Mouse (Mus musculus): ENCODE measurements at regions not wholly inside any gene's neighbourhood (a gene's known extent, or its start where the extent isn't known, plus 50 kb on each side); places are given as distances from the start of the nearest gene placed in this dataset.
A peak's percentile ranks its signal among the peaks of the same experiment; 100 is the strongest.
"Not testable (repeated sequence)": the region's sequence is repeated elsewhere in the genome, so short reads cannot be mapped to it uniquely, and the experiment has no call there.

- DNase-seq (ENCODE audit: inconsistent ontology term), result not testable (repeated sequence)
These were observed 70.5 kb upstream of the Rad23b start for GRCm38 (mm10) chr4:55279351-55279750.

GRCm38 (mm10) chr4:55280706-55281105, 69.1 kb upstream of the Rad23b start:
- DNase-seq (ENCODE audit: inconsistent ontology term), result no peak

DNA sequence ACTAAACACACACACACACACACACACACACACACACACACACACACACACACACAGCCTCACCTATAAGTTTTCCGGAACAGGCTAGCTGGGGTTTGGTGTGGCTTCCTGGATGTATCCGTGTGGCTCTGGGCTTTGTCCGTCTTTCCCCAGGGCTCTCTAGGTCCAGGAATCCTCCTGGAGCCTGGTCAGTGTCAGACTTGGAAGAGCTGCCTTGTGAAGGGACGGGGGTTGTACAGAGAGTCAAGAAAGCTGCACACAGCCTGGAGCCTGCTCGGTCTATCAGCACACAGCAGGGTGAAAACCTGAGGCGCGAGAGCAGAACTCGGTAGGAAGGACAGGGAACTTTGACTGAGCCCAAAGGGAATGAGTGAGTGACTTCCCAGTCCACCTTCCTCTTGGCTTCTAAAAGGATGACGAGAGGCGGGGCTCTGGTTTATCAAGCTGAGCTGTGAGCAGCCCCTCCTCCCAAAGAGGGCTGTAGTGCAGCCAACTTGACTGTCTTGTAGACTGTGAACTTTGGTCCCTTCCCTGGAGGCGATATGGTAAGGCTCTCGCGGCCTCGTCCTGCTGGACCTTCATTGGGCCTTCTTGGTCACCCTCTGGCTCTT, 68.3 kb upstream of the Rad23b start:
- no peak for DNase-seq (ENCODE audit: inconsistent ontology term)

- no peak for DNase-seq (ENCODE audit: inconsistent ontology term)
These were observed 67.4 kb upstream of the Rad23b start for GRCm38 (mm10) chr4:55282474-55282873.

DNA sequence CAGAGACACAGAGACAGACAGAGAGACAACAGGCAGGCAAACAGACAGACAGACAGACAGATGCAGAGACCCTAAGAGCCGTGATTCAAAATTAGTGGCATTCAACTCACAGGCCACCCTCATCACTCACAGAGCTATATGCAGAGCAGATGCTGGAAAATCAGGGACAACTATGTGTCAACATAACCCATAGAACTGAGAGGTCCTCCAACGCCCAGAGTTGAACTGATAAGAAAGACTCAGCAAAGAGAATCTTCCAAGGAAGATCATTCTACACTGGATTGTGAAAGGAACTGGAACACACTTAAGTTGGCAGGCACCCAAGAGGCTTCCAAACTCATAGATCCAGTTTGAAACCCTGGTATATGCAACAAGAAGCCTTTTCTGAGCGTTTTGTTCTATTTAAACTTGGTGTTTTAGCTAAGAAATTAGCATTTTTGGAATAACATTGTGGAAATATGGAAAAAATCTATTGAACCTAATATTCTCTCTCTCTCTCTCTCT, 65.1 kb upstream of the Rad23b start:
- no peak for DNase-seq (ENCODE audit: inconsistent ontology term)

GRCm38 (mm10) chr4:55285641-55286040, 64.2 kb upstream of the Rad23b start:
- DNase-seq (ENCODE audit: inconsistent ontology term), result peak; percentile 84

- DNase-seq (ENCODE audit: inconsistent ontology term), result no peak
These were observed 61.4 kb upstream of the Rad23b start for GRCm38 (mm10) chr4:55288456-55288855.

DNA sequence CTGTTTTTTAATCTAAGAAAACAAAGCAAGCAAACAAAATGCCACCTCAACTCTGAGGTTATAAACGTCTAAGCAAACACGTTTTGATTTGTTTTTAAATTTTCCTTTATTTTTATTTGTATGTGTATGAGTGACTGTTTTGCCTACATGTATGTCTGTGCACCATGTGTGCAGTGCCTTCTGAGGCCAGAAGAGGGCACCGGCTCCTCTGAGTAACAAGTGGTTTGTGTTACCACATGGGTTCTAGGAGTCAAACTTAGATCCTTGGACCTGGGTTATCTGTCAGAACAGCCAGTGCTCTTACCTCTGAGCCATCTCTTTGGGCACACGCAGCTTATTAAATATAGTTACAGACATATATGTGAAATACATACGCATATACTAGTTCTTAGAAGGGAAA, 57.6 kb upstream of the Rad23b start:
- DNase-seq (ENCODE audit: inconsistent ontology term), result no peak

DNA sequence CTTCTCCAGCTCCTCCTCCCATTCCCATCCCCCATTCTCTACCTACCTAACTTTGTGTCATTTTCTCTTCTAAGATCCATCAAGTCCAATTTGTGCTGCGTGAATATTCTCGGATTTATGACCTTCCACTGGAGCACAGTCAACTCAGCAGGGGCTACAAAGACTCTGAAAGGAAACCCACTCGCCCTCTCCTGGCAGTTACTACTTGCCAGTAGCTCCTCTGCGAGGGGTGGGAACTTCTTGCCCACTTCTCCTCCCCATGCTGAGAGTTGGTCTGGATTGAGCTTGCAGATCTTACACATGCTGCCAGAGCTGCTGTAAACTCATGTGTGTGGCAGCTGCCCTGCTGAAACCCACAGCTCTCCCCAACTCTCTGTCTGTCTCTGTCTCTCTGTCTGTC, 57.1 kb upstream of the Rad23b start:
- no peak for DNase-seq (ENCODE audit: inconsistent ontology term)

DNA sequence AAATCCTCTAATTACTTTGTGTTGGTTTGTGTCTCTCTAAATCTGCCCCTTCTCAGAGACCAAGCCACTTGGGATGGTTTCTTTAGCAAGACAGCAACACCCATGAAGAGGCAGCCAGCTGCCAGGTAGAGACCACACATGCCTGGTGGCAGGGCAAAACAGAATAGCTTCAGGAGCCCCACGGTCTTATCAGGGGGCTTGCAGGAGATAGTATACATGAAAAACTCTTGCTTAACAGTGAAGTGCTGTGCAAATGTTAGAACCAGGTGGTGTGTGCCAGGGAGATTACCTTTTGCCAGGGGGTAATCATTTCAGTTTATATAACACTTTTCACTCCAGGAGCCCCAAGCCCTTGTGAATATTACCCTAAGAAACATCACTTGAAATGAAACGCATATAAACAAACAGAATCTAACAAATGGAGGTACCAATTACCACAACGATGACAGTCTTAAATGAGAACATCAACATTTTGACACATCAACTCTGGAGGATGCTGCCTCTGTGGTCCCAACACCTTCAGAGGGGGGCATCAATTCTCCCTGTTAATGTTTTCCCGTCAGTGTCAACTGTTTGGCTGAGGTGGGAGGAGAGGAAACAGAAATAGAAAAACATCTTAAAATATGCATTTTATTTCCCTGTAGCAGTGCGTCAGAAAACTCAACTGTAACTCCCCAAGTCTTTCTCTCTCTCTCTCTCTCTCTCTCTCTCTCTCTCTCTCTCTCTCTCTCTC, 56.3 kb upstream of the Rad23b start:
- no peak for DNase-seq (ENCODE audit: inconsistent ontology term)

DNA sequence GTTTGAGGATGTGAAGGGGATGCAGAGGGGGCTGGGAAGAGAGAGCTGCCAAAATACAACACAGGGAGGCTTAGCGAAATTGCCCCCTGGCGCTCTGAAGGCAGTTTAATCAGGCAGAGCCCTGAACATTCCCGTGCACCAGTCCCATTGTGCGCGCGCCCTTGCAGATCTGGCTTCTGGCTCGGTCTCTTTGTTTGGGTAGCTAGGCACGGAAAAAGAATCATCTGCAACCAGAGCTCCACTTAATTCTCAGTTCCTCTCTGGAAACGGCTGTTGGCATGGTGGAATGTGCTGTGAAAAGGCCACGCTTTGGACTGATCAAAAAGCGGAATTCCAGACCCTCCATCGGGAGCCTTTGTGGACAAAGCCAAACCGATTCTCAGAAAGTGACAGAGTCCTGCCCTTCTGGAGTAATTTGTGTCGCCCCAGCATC, 55.6 kb upstream of the Rad23b start:
- DNase-seq (ENCODE audit: inconsistent ontology term), result peak; percentile 89

- DNase-seq (ENCODE audit: inconsistent ontology term), result no peak
These were observed 52.0 kb upstream of the Rad23b start for GRCm38 (mm10) chr4:55297841-55298240.
